Mouse (Mus musculus) midbrain, embryonic 12.5 days (tissue): Measurements from ENCODE around the gene Arnt2. TPM values are rescaled to one million over a fixed set of nuclear protein-coding genes. Genes with fewer than 3 reads are reported as not detected.
A peak's percentile ranks its signal among the peaks of the same experiment; 100 is the strongest.

Experiments
- ATAC-seq: fragments of 200-750 bp; cut with Nextera tagmentation; 2 replicates; pipeline ENCODE4 v1.8.0; 2017; ENCODE audit warnings: low read depth, moderate TSS enrichment, moderate library complexity; ENCODE audit not compliant: low FRiP score
- H3K27ac ChIP-seq: fragments of 300-500 bp; sonication (generic); replicated peaks from 2 replicates; pipeline ENCODE4 v1.5.1; 2016; ENCODE audit warnings: mild to moderate bottlenecking
- H3K27me3 ChIP-seq: fragments of 300-500 bp; sonication (generic); 2 replicates; pipeline ENCODE4 v1.6.1; 2016; ENCODE audit warnings: mild to moderate bottlenecking
- H3K36me3 ChIP-seq: fragments of 300-500 bp; sonication (generic); 2 replicates; pipeline ENCODE4 v1.6.1; 2016
- H3K4me1 ChIP-seq: fragments of 300-500 bp; sonication (generic); 2 replicates; pipeline ENCODE4 v1.6.1; 2016
- H3K4me2 ChIP-seq: fragments of 300-500 bp; sonication (generic); replicated peaks from 2 replicates; pipeline ENCODE4 v1.6.1; 2016; ENCODE audit warnings: mild to moderate bottlenecking, moderate library complexity
- H3K4me3 ChIP-seq: fragments of 300-500 bp; sonication (generic); 2 replicates; pipeline ENCODE4 v1.5.1; 2016; ENCODE audit warnings: mild to moderate bottlenecking
- H3K9ac ChIP-seq: fragments of 300-500 bp; sonication (generic); replicated peaks from 2 replicates; pipeline ENCODE4 v1.6.1; 2016; ENCODE audit warnings: mild to moderate bottlenecking, moderate library complexity
- H3K9me3 ChIP-seq: fragments of 300-500 bp; sonication (generic); 2 replicates; pipeline ENCODE4 v1.6.1; 2016; ENCODE audit warnings: mild to moderate bottlenecking
- WGBS: fragments of 180-500 bp; shearing (Covaris S2); methylation state at CpG from one replicate; pipeline ENCODE4 v1.1.7; 2016; 5-methylcytosine and 5-hydroxymethylcytosine counted together
- polyA plus RNA-seq: library from polyadenylated mRNA; unstranded; fragments of >200 nt; fragmentation: Nextera tagmentation; extraction: Ambion mirVana; gene quantifications from 2 replicates; pipeline ENCODE4 v1.2.1, GENCODE M21; 2016

The Arnt2 gene
- polyA plus RNA-seq, 1 experiment from 2014 or later: 67.1 TPM

DNA sequence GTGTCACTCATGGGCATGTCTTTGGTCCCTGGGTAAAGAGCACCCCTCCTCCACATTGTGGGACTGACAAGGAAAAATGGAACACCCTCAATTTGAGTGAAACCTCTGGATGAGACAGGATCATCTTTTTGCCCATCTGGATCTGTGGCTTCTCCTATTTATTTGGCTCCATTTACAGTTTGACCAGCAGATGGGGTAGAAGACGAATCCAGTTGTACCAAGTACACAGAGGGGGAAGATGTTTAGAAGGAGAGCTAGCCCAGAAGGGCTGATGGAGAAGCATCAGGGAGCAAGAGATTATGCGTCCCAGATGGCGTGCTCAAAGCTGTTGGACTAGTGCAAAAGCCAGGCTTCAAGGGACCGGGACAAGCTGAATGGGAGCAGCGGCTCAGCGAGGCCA is 136.0 kb downstream of the Arnt2 start:
- no peaks in the 10 kb centered on the region; the same call in 1 of the 2 replicates for H3K4me1 ChIP-seq
- no peak overlapping the region for H3K9ac ChIP-seq
- no peak for ATAC-seq
- no peaks in the 10 kb centered on the region for H3K9me3 ChIP-seq
- H3K36me3 ChIP-seq: peaks cover 76% of the 10 kb centered on the region
- 82% methylated on average over 6 of the region's 6 CpGs for WGBS
- no peak overlapping the region for H3K27ac ChIP-seq
- no peaks in the 10 kb centered on the region for H3K27me3 ChIP-seq
- no peak overlapping the region for H3K4me2 ChIP-seq
- no peak overlapping the region for H3K4me3 ChIP-seq

DNA sequence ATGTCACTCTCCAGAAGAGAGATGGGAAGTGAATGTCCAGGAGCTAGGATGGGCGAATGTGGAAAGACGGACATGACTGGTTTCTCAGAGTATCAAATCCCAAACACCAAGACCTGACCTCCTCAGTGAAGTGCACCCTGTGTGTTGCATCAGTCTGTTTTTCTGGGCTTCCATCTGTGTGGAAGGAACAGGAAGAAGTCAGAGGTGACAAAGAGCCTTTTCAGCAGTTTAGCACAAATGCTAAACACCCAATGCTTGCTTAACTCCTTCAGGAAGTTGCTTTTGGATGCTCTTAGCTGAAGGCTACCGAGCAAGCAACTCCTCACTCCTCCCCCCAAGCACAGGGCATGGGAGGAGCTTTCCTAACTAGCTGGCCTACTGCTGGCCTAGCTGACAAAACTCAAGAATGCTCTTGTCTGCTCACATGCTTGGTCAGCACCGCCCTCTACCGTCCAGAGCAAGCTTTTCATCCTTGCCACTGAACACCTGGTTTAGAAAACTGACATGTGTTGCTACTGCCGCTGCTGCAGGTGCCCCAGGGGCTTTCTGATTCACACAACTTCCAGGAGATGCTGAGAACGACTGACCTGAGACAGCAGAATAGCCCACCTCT is 137.7 kb downstream of the Arnt2 start:
- no peaks in the 10 kb centered on the region for H3K9me3 ChIP-seq
- peak; percentile 61 for ATAC-seq
- H3K27ac ChIP-seq: no peak overlapping the region
- H3K4me2 ChIP-seq: no peak overlapping the region
- H3K4me1 ChIP-seq: no peaks in the 10 kb centered on the region; the same call in 1 of the 2 replicates
- WGBS: 28% methylated on average over 7 of the region's 7 CpGs
- no peak overlapping the region for H3K9ac ChIP-seq
- H3K4me3 ChIP-seq: no peak overlapping the region
- H3K27me3 ChIP-seq: no peaks in the 10 kb centered on the region
- peaks cover 77% of the 10 kb centered on the region for H3K36me3 ChIP-seq

DNA sequence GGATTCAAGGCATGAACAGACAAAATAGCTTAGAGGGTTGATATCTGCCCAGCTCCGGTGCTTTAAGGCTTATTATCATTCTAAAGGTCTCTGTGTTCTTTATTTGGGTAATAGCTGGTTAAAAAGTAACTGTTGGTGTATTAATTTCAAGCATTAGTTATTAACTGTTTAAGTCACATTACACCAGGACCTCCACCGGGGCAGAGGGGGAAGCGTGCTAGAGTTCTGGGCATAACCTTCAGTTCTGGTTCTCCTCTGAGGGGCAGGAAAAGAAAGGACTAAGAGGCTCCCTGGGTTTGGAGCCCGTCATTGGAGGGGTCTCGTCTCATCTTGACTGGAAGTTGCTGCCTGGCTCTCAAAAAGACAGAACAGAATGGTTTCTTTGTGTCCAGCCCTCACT is 138.5 kb downstream of the Arnt2 start:
- no peak overlapping the region for H3K4me3 ChIP-seq
- no peak for ATAC-seq
- no peak overlapping the region for H3K27ac ChIP-seq
- 93% methylated on average over 5 of the region's 5 CpGs for WGBS
- no peak overlapping the region for H3K9ac ChIP-seq
- peaks cover 78% of the 10 kb centered on the region for H3K36me3 ChIP-seq
- no peaks in the 10 kb centered on the region; the same call in 1 of the 2 replicates for H3K4me1 ChIP-seq
- H3K4me2 ChIP-seq: no peak overlapping the region
- no peaks in the 10 kb centered on the region for H3K9me3 ChIP-seq
- no peaks in the 10 kb centered on the region for H3K27me3 ChIP-seq

DNA sequence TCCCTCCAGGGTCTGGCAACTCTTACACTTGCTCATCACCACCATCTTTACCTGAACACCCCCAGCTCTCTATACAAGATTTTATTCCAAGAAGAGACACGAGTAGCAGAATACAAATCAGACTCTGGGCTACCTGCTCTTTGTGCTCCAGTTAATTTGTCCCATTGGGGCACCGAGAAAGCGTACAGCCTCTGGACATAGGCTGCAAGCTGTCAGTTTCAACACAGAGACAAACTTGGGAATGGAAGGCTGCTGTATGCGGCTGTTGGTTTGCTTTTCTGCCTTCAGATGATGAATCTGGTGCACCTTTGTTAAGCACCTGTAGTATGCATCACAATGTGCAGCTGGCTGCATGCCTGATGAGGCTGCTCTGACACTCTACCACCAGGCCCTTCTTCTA is 146.5 kb downstream of the Arnt2 start:
- H3K27me3 ChIP-seq: no peaks in the 10 kb centered on the region
- WGBS: 86% methylated on average over 4 of the region's 4 CpGs
- no peaks in the 10 kb centered on the region for H3K9me3 ChIP-seq
- no peak overlapping the region for H3K27ac ChIP-seq
- H3K9ac ChIP-seq: no peak overlapping the region
- no peaks in the 10 kb centered on the region for H3K4me1 ChIP-seq
- no peak for ATAC-seq
- no peak overlapping the region for H3K4me2 ChIP-seq
- peaks cover 89% of the 10 kb centered on the region for H3K36me3 ChIP-seq
- no peak overlapping the region for H3K4me3 ChIP-seq

DNA sequence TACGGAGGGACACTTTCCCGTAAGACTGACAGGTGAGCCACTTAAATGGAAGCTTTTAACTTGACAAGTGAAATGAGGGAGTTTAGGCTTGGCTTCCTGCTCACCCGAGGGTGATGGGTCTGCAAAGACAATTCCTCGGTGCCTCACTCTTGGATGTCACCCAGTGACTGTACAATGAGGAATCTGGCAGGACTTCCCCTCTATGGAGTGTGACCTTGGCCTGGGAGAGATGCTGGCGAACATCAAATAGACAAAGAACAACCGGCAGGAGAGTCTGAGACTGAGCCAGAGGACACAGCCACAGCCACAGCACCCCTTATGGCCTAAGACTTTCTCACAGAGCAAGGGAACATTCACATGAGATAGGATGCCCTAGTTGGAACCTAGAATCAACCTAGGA is 148.6 kb downstream of the Arnt2 start:
- no peak overlapping the region for H3K27ac ChIP-seq
- no peak overlapping the region for H3K4me3 ChIP-seq
- H3K9ac ChIP-seq: no peak overlapping the region
- H3K27me3 ChIP-seq: no peaks in the 10 kb centered on the region
- H3K4me2 ChIP-seq: no peak overlapping the region
- no peaks in the 10 kb centered on the region for H3K9me3 ChIP-seq
- 81% methylated on average over 6 of the region's 6 CpGs for WGBS
- peaks cover 83% of the 10 kb centered on the region for H3K36me3 ChIP-seq
- no peaks in the 10 kb centered on the region for H3K4me1 ChIP-seq
- ATAC-seq: no peak

DNA sequence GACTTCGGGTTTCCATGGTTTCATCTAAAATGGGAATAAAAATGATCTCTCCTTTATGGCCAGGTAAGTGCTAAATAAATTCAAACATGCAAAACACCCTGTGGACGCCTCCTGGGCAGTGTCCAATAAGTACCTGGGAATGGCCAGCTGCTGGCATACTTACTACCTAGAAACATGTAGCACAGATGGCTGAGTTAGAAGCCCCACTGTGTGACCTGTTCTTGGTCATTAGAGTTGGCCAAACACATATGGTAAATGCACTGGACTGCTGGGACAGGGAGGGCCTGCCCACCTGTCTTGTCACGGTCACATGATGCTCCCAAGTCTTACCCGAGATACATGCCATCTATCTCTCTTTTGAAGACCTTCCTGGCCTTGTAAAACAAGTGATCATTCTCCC is 149.6 kb downstream of the Arnt2 start:
- Histone ChIP-seq H3K27ac (no peak overlapping the region), H3K4me3 (no peak overlapping the region), H3K4me2 (no peak overlapping the region), H3K27me3 (no peaks in the 10 kb centered on the region), H3K36me3 (peaks cover 79% of the 10 kb centered on the region), H3K4me1 (no peaks in the 10 kb centered on the region), H3K9me3 (no peaks in the 10 kb centered on the region), H3K9ac (no peak overlapping the region)
- ATAC-seq: no peak
- 83% methylated on average over 4 of the region's 4 CpGs for WGBS

DNA sequence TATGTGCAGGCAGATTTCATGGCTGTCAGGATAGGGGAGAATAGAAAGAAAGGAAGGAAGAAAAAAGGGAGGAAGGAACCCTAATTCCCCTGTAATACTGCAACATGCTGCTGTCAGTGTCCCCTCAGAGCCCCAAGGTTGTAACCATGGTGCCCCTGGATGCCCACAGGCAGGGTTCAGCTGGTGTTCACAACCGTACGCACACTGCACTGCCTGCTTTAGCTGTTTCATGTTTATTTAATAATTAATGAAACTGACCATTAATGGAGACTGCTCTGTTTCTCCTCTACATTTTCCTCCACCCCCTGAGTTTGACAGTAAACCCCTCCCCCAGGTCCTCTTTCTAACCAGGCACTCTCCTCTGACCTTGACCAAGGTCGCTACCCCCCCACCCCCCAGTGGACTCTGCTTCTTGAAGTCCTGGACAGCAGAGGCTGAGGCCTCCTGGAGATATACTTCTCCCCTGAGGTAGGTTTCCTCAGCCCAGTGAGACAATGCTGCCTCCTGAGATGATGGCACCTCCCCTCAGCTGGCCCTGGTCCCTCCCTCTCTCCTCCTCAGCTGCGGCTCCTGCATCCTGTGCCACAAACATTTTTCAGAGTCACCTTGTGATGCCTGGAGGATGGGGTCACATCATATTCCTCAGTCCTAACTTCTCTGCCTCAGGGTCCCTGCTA is 150.5 kb downstream of the Arnt2 start:
- Histone ChIP-seq H3K4me3 (no peak overlapping the region), H3K4me2 (no peak overlapping the region), H3K27me3 (no peaks in the 10 kb centered on the region), H3K9ac (no peak overlapping the region), H3K36me3 (peaks cover 79% of the 10 kb centered on the region), H3K9me3 (no peaks in the 10 kb centered on the region), H3K4me1 (no peaks in the 10 kb centered on the region), H3K27ac (no peak overlapping the region)
- ATAC-seq: peak; percentile 67; the same call in 1 of the 2 replicates
- 82% methylated on average over 4 of the region's 4 CpGs for WGBS

DNA sequence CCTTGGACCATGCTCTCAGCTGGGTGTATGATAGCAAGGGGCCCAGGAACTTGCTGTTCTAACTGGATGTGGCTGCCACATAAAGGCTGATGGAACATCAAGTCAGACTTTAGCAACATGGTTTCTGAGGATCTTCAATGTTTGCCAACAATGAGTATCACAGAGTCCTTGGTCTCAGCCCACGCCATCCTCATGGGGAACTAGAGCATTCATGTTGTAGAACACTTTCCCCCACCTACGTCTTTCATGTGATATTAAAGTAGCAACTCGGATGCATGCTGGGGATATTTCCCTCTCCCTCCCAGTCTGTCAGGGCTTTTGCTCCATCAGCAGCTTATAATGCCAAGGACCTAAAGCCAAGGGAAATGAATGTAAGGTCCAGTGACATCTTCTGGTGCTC is 153.3 kb downstream of the Arnt2 start:
- WGBS: 92% methylated on average over 3 of the region's 3 CpGs
- Histone ChIP-seq H3K9me3 (no peaks in the 10 kb centered on the region), H3K9ac (no peak overlapping the region), H3K4me2 (no peak overlapping the region), H3K27ac (no peak overlapping the region), H3K27me3 (no peaks in the 10 kb centered on the region), H3K4me3 (no peak overlapping the region), H3K36me3 (peaks cover 77% of the 10 kb centered on the region), H3K4me1 (no peaks in the 10 kb centered on the region)
- no peak for ATAC-seq

DNA sequence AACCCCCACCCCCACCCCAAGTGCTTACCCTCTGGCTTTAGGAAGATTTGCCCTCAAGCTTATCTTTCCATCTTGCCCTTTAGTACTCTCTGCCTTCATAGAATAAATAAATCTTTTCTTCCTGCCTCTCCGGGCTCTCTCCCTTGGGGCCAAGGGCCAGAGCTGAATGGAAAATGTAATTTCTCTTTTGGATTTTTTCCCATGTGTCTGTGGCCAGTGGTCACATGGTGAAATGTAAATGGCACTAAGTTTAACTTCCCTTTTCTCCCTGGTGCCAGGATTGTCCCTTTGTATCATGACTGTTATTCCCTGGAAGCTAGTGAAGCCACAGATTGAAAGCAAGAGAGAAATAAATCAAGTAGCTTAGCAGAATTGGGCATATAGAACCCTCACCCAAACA is 153.7 kb downstream of the Arnt2 start:
- ATAC-seq: no peak
- Histone ChIP-seq H3K9me3 (no peaks in the 10 kb centered on the region), H3K4me2 (no peak overlapping the region), H3K9ac (no peak overlapping the region), H3K36me3 (peaks cover 77% of the 10 kb centered on the region), H3K27ac (no peak overlapping the region), H3K27me3 (no peaks in the 10 kb centered on the region), H3K4me3 (no peak overlapping the region), H3K4me1 (no peaks in the 10 kb centered on the region)
- 80% methylated on average over 1 of the region's 1 CpGs for WGBS

DNA sequence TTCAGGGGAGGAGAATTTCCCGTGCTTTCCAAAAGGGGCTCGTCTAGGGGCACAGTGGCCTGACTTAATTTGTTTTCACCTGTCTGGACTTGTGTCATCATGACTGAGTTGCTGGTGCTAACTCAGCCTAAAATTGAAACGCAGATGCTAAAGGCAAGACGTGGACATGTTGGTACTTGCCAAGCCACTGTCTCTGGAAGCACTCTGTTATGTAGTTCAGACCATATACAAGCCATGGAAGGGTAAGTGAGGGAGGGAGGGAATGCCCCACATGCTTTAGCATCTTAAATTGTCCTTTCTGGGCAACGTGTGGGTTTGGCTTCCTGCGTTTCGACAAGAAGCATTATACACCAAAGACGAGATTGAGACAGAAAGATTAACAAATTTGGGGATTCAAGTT is 155.1 kb downstream of the Arnt2 start:
- Histone ChIP-seq H3K4me1 (no peaks in the 10 kb centered on the region), H3K36me3 (peaks cover 77% of the 10 kb centered on the region), H3K4me3 (no peak overlapping the region), H3K9me3 (no peaks in the 10 kb centered on the region), H3K4me2 (no peak overlapping the region), H3K27me3 (no peaks in the 10 kb centered on the region), H3K9ac (no peak overlapping the region), H3K27ac (no peak overlapping the region)
- ATAC-seq: no peak
- WGBS: 83% methylated on average over 8 of the region's 8 CpGs

DNA sequence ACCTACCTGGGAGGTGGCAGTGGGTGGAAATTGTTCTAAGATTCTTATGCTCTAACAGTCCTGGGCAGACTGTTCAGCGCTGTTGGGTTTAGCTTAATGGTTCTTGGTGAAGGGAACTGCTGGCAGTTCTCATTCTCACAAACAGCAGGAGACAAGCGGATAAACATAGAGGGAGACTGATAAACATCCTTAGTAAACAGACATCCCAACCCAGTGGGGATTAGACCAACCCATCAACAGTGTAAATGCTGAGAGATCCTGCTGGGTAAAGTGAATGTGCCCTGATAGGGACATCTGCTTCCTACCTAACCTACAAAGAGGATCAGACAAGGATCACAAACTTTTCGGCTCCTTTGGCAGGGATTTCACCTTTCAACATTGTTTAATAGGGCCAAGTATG is 155.7 kb downstream of the Arnt2 start:
- no peak overlapping the region for H3K4me3 ChIP-seq
- no peaks in the 10 kb centered on the region for H3K9me3 ChIP-seq
- no peak overlapping the region for H3K27ac ChIP-seq
- no peaks in the 10 kb centered on the region for H3K27me3 ChIP-seq
- 52% methylated on average over 3 of the region's 3 CpGs for WGBS
- H3K4me1 ChIP-seq: no peaks in the 10 kb centered on the region
- peaks cover 78% of the 10 kb centered on the region for H3K36me3 ChIP-seq
- no peak overlapping the region for H3K4me2 ChIP-seq
- ATAC-seq: no peak
- H3K9ac ChIP-seq: no peak overlapping the region

DNA sequence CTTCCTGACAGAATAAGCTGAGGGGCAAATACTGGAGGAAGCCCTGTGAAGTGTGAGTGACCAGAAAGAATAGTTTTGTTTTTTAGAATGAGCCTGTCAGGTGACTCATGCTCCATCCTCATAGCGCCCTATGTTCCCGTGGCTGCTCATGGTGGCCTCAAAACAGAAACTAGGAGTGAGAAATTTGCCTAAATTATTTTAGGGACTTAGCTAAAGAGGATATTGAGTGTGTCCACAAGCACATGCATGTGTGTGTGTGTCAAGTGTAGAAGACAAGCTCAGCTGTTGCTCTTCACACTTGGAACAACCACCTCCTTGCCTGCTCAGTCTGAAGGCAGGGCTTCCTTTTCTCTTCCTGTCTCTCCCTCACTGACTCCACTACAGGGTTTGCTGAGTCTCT is 158.3 kb downstream of the Arnt2 start:
- ATAC-seq: no peak
- WGBS: 91% methylated on average over 2 of the region's 2 CpGs

More for the DNA sequence above, 158.3 kb downstream of the Arnt2 start:
- Histone ChIP-seq H3K9me3 (no peaks in the 10 kb centered on the region), H3K36me3 (peaks cover 74% of the 10 kb centered on the region), H3K4me3 (no peak overlapping the region), H3K4me1 (peaks cover 3% of the 10 kb centered on the region; the same call in 1 of the 2 replicates), H3K27ac (no peak overlapping the region), H3K9ac (no peak overlapping the region), H3K27me3 (no peaks in the 10 kb centered on the region), H3K4me2 (no peak overlapping the region)
